Mouse (Mus musculus) cerebellum, adult 11-12 months (tissue): ENCODE measurements at regions not wholly inside any gene's neighbourhood (a gene's known extent, or its start where the extent isn't known, plus 50 kb on each side); places are given as distances from the start of the nearest gene placed in this dataset.

Experiments
- DNase-seq: peaks from one replicate; pipeline ENCODE4 v3.0.0; 2022

- DNase-seq, result no peak
Measured at GRCm38 (mm10) chr13:90280976-90281375, 191.6 kb upstream of the Xrcc4 start.

DNA sequence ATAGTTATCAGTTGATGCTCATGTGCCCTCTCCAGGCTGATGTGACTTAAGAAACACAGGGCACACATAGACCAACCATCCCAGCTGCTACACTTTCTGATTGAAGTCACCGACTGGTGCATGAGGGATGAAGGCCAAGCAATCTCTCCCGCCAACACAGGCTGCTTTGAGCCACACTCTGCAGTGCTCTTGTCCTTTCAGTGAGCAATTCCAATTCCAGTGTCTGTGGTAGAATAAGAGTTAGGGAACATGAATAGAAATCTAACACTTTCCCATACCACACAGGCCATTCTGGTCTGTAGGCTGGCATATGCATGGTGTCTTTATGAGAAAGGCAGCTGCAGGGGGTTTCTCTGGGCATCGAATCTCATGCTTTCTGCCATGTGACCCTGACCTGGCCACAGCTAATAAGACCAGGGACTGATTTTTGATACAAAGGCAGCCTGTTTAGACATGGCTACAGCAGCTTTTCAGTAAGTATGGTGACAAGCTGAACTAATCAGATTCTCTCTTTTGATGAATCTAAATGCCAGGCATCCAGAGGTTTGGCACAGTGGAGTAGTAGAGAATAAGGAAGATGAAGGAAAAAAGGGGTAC lies 190.5 kb upstream of the Xrcc4 start:
- DNase-seq, result no peak

GRCm38 (mm10) chr13:90279355-90279754 lies 189.9 kb upstream of the Xrcc4 start:
- no peak for DNase-seq

DNA sequence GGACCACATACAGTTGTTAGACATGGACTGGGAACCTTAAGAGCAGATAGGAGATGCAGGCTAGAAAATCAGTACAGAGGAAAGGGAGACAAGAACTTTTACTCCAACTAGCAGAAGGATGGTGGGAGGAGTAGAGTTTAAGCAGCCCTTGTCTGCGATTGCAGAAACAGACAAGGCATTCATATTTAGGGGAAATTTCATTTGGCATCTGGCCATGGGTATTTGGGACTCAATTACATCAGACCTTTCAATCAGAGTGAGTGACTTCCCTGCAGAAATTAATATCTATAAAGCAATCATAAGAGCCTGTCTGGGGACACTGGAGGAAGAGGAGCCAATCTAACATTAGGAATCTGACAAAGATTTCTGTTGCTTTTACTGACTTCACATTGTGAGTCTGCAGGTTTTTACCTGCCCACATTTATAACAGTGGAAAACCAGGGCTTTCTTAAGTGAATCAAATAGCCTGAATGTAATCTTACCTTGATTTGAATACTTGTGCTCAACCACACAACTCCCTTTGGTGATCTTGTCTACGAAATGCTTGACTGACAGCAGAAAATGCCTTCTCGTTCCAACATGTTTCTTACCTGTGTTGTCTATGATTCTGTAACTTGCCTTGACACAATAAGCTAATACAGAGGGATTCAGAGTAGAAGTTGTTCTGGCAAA lies 169.8 kb upstream of the Xrcc4 start:
- no peak for DNase-seq

GRCm38 (mm10) chr13:90252981-90253380 lies 163.6 kb upstream of the Xrcc4 start:
- no peak for DNase-seq

- no peak for DNase-seq
Measured at GRCm38 (mm10) chr13:90245997-90246765, 156.8 kb upstream of the Xrcc4 start.

DNA sequence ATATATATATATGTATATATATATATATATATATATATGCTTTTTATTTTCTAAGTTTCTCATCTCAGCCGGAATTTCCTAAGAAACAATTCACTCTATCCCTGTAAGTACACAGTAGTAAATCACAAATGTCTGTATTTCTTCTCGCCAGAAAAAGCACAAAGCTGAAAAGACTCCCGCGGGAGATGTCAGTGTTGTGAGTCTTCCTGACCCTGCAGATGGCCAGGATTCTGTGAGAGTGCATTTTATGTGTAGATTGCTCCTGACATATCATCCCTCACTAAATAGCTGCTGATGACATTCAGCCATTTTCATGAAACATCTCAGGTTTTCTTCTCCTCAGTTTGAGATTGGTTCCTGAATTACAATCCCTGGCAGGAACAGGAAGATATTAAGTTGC lies 148.9 kb upstream of the Xrcc4 start:
- no peak for DNase-seq

GRCm38 (mm10) chr13:90233986-90234385 lies 144.6 kb upstream of the Xrcc4 start:
- DNase-seq, result no peak

- DNase-seq, result no peak
Measured at GRCm38 (mm10) chr13:90233561-90233960, 144.2 kb upstream of the Xrcc4 start.

DNA sequence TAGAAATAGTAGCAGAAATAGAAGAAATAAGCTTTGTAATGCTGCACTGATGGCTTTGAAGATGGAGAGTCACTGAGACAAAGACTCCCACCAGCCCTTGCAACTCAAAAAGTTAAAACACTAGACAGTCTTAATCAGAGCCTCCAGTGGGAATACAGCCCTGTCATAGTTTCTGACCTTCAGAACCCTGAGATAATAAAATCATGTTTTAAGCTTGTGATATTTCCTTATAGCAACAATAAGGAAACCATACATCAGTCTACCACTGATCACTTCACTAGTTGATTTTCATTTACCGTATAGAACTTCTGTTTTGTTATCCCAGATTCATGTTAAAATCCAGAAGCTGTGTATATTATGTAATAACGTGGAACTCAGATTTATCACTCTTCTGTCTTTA lies 139.7 kb upstream of the Xrcc4 start:
- DNase-seq, result no peak

DNA sequence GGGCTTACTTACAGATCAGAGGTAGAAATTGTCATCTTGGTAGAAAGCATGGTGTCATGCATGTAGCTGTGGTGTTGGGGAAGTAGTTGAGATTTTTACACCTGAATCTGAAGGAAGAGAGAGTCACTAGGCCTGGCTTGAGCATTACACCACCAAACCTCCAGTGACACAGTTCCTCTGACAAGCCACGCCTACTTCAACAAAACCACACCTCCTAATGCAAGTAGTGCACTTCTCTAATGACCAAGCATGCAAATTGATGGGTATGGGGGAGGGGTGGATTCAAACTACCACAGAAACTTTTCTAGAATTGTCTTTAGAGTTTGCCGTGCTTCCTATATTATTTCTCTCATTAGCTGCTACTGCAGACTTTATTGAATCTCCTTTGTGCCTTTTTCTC lies 136.8 kb upstream of the Xrcc4 start:
- no peak for DNase-seq

DNA sequence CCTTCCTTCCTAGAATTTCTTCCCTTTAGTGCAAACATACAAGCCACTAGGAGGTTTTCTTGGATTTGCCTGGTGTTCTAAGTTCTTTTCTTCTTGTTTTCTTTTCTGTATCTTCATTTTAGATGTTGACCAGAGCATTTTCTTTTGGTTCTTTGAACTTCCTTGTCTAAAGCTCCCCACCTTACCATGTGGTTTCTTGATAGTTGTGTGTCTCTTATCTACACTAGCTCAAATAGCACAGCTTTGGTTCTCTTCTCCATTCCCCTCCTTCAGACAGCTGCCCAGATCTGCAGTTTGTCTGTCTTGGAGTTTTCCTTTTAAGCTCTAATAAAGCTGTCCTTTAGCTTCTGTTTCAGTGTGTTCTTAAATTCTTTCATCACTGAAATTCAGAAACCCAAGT lies 123.0 kb upstream of the Xrcc4 start:
- no peak for DNase-seq

DNA sequence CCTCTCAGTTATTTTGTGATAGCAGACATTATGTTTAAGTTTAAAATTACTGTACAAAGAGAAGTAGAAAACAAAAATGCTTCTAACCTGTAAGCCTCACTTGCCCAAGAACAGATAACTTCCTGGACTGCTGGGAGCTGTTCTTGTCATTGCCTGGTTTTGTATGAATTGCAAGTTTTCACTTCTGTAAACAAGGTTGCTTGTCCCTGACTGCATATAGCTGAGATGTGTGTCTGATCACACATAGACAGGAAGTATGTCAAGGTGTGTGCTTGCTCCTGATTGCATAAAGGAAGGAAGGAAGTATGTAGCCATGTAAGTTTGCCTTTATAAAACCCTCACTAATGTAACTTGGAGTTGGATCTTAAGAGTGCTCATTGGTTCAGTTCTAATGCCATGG lies 118.5 kb upstream of the Xrcc4 start:
- DNase-seq, result no peak
